Mouse (Mus musculus) effector memory CD4-positive, alpha-beta T cell, adult 5 months (primary cell): ENCODE data around the gene Gm15140. TPM values are rescaled to one million over a fixed set of nuclear protein-coding genes. Genes with fewer than 3 reads are reported as not detected.

Source experiments
- polyA plus RNA-seq: library from polyadenylated mRNA; unstranded; fragments of 100-300 nt; shearing (Covaris generic); gene quantifications from one replicate; pipeline ENCODE4 v1.2.1, GENCODE M21; 2017

Gm15140 gene
- not detected for polyA plus RNA-seq

DNA sequence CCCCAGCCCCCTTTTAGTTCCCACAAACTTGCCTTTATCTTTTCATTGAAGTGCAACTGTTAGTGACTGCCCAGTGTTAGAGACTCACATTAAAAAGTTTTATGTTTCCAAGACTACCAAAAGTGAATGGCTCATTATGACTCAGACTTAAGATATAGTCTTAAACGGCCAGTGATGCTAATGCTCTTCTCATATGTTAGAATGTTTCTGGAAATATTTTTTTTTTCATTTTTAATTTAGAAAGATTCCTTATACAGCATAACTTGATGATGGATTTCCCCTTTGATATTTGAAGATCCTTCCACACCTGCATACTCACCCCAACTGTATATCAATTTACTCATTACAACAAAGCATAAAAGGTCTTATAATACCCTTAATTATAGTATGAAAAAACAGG is at the start of gene Gm15140:
Gene Gm15140 (minus strand): TSS at position 101 of the 400 bp plus-strand sequence.

Other genes starting within 250 kb of the Gm15140 start
- not detected for gene Samt1, start 108.0 kb downstream of the Gm15140 start, polyA plus RNA-seq
- not detected for gene 4921511M17Rik, start 86.9 kb downstream of the Gm15140 start, polyA plus RNA-seq
- gene Gm10057, start 65.6 kb downstream of the Gm15140 start, polyA plus RNA-seq = not detected
- gene 4930524N10Rik, start 222.7 kb upstream of the Gm15140 start, polyA plus RNA-seq = not detected